In the genomic region with DNA sequence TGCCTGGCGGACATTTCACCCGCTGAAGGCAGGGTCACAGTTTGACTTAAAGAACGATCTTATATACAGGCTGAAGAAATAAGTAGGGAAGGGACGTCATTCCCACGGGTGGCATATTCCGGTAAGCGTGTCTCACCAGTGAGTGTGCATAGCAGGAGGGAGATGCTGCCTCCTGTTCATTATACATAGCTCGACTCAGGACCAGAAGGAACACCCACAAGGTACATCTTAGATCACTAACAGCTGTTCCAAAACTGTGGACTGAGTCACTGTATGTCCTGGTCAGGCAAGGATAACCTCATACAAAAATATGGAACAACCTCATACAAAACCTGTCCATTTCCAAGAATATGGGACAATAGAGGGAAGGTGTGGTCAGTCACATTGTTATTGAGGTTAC, we compare ENCODE assay signal across 38 mouse cellular contexts. TPM values are rescaled to one million over a fixed set of nuclear protein-coding genes. Genes with fewer than 3 reads are reported as not detected.
"Had no signal": no experiment of that assay in that cellular context is flagged by ENCODE, and none has a peak within 500 bp of the region (broad histone marks: within the 10 kb centered on the region; RNA-seq: fewer than 3 reads in every experiment).

No protein-coding gene starts in this region.

- H3K9ac ChIP-seq: heart, embryonic 13.5 days; heart, embryonic 15.5 days; hindbrain, embryonic 12.5 days; hindbrain, embryonic 14.5 days; intestine, embryonic 15.5 days; limb, embryonic 12.5 days; liver, embryonic 13.5 days had no signal

- H3K36me3 ChIP-seq: heart, embryonic 13.5 days; heart, embryonic 15.5 days; hindbrain, embryonic 12.5 days; intestine, embryonic 15.5 days; limb, embryonic 10.5 days; limb, embryonic 12.5 days; liver, embryonic 13.5 days had no signal

- H3K4me1 ChIP-seq: hindbrain, embryonic 12.5 days; intestine, embryonic 15.5 days; limb, embryonic 12.5 days; liver, embryonic 13.5 days had no signal

- DNase-seq: gastrocnemius, adult 2 months; gastrocnemius, postnatal 10 days; gastrocnemius, postnatal 25 days; heart, adult 11 months; heart, adult 2 months; heart, postnatal 14 days; heart, postnatal 36 days; kidney, adult 18-20 months; kidney, adult 8-10 months; kidney, postnatal 10 days; kidney, postnatal 25 days; kidney, postnatal 4 days; liver; liver, embryonic 13.5 days had no signal

- ATAC-seq: hindbrain, embryonic 16.5 days; inflammation-experienced regulatory T-cells, adult 6 months; intestine, embryonic 15.5 days; intestine, postnatal 0 days had no signal

- H3K4me3 ChIP-seq: gastrocnemius, adult 2 months; heart, adult 2 months; heart, embryonic 13.5 days; heart, embryonic 15.5 days; hindbrain, embryonic 12.5 days; intestine, embryonic 15.5 days; layer of hippocampus, adult 2 months; limb, embryonic 10.5 days; limb, embryonic 12.5 days; liver, embryonic 13.5 days had no signal

- H3K27me3 ChIP-seq: heart, embryonic 15.5 days; intestine, embryonic 15.5 days; limb, embryonic 12.5 days had no signal

- H3K4me2 ChIP-seq: heart, embryonic 11.5 days; heart, embryonic 13.5 days; heart, embryonic 15.5 days; hindbrain, embryonic 12.5 days; hindbrain, embryonic 14.5 days; intestine, embryonic 15.5 days; limb, embryonic 12.5 days; liver, embryonic 11.5 days; liver, embryonic 13.5 days had no signal

- H3K9me3 ChIP-seq: heart, embryonic 13.5 days; heart, embryonic 15.5 days; hindbrain, embryonic 12.5 days; intestine, embryonic 15.5 days; limb, embryonic 10.5 days; limb, embryonic 12.5 days; liver, embryonic 13.5 days had no signal

- H3K27ac ChIP-seq: gastrocnemius, adult 2 months; heart, adult 2 months; heart, embryonic 13.5 days; heart, embryonic 15.5 days; hindbrain, embryonic 12.5 days; hindbrain, embryonic 14.5 days; intestine, embryonic 15.5 days; layer of hippocampus, adult 2 months; limb, embryonic 10.5 days; limb, embryonic 12.5 days; liver, embryonic 13.5 days had no signal

RNA-seq across cellular contexts. Expression of gene 4921517D22Rik, which starts 5.2 kb away (rescaled TPM):
- total RNA-seq: gastrocnemius, adult 2 months; gastrocnemius, postnatal 10 days; gastrocnemius, postnatal 25 days; gastrocnemius, postnatal 4 days; heart, adult 2 months; heart, postnatal 14 days; heart, postnatal 36 days; hematopoietic stem cell, adult 5-6 weeks; layer of hippocampus, adult 2 months; layer of hippocampus, postnatal 10 days; layer of hippocampus, postnatal 25 days; left cerebral cortex, adult 8-10 months; left cerebral cortex, postnatal 14 days; left cerebral cortex, postnatal 36 days had no signal
- polyA plus RNA-seq: heart, adult 2 months; heart, embryonic 11.5 days; heart, embryonic 13.5 days; heart, embryonic 15.5 days; heart, postnatal 0 days; hindbrain, embryonic 12.5 days; hindbrain, embryonic 14.5 days; hindbrain, embryonic 16.5 days; inflammation-experienced regulatory T-cells, adult 6 months; intestine, embryonic 15.5 days; intestine, postnatal 0 days; kidney, embryonic 14.5 days; kidney, embryonic 16.5 days; limb, embryonic 10.5 days; limb, embryonic 12.5 days; limb, embryonic 14.5 days; liver, embryonic 11.5 days; liver, embryonic 13.5 days had no signal

RNA-seq across cellular contexts. Expression of gene Spata31d1a, which starts 11.0 kb away (rescaled TPM):
- total RNA-seq: gastrocnemius, adult 2 months; gastrocnemius, postnatal 10 days; gastrocnemius, postnatal 25 days; heart, adult 2 months; heart, postnatal 14 days; heart, postnatal 36 days; hematopoietic stem cell, adult 5-6 weeks had no signal
- polyA plus RNA-seq: heart, embryonic 11.5 days; heart, embryonic 13.5 days; heart, postnatal 0 days; hindbrain, embryonic 16.5 days; inflammation-experienced regulatory T-cells, adult 6 months; intestine, embryonic 15.5 days; intestine, postnatal 0 days; kidney, embryonic 16.5 days; limb, embryonic 10.5 days; limb, embryonic 12.5 days had no signal

RNA-seq across cellular contexts. Expression of gene Spata31d1b, which starts 13.0 kb away (rescaled TPM):
- total RNA-seq: gastrocnemius, adult 2 months; gastrocnemius, postnatal 10 days; gastrocnemius, postnatal 25 days; heart, adult 2 months; heart, postnatal 14 days; heart, postnatal 36 days; hematopoietic stem cell, adult 5-6 weeks; left cerebral cortex, postnatal 14 days; left cerebral cortex, postnatal 36 days had no signal
- polyA plus RNA-seq: heart, embryonic 11.5 days; heart, embryonic 13.5 days; heart, embryonic 15.5 days; heart, postnatal 0 days; hindbrain, embryonic 12.5 days; hindbrain, embryonic 14.5 days; inflammation-experienced regulatory T-cells, adult 6 months; intestine, embryonic 15.5 days; intestine, postnatal 0 days; kidney, embryonic 14.5 days; kidney, embryonic 16.5 days; limb, embryonic 10.5 days; limb, embryonic 12.5 days; liver, embryonic 11.5 days; liver, embryonic 13.5 days had no signal

RNA-seq across cellular contexts. Expression of gene Spata31d1d, which starts 32.4 kb away (rescaled TPM):
- total RNA-seq: gastrocnemius, adult 2 months; gastrocnemius, postnatal 10 days; gastrocnemius, postnatal 25 days; gastrocnemius, postnatal 4 days; heart, adult 2 months; heart, postnatal 14 days; heart, postnatal 36 days; hematopoietic stem cell, adult 5-6 weeks; layer of hippocampus, adult 2 months; layer of hippocampus, postnatal 10 days; layer of hippocampus, postnatal 25 days; left cerebral cortex, adult 8-10 months; left cerebral cortex, postnatal 36 days had no signal
- polyA plus RNA-seq: heart, embryonic 11.5 days; heart, embryonic 13.5 days; heart, embryonic 15.5 days; heart, postnatal 0 days; hindbrain, embryonic 12.5 days; hindbrain, embryonic 16.5 days; inflammation-experienced regulatory T-cells, adult 6 months; intestine, embryonic 15.5 days; intestine, postnatal 0 days; kidney, embryonic 14.5 days; kidney, embryonic 16.5 days; limb, embryonic 10.5 days; limb, embryonic 12.5 days; liver, embryonic 11.5 days; liver, embryonic 13.5 days had no signal
